Mouse (Mus musculus) urinary bladder, adult 18-20 months (tissue): ENCODE results near the gene Plagl2.

Experiments
- DNase-seq, 2 experiments: peaks; one replicate each; pipeline ENCODE4 v3.0.0; 2022; ENCODE audit warnings: low spot score in 2 of 2, mixed read lengths in 2 of 2

Plagl2 gene

GRCm38 (mm10) chr2:153191242-153191641 is 50.0 kb downstream of the Plagl2 start:
- DNase-seq: no peak

GRCm38 (mm10) chr2:153187848-153188247 is 53.4 kb downstream of the Plagl2 start:
- no peak for DNase-seq

GRCm38 (mm10) chr2:153186176-153186591 is 55.0 kb downstream of the Plagl2 start:
- DNase-seq: no peak

GRCm38 (mm10) chr2:153179961-153180360 is 61.3 kb downstream of the Plagl2 start:
- DNase-seq: no peak

GRCm38 (mm10) chr2:153179126-153179860 is 61.9 kb downstream of the Plagl2 start:
- no peak for DNase-seq
